Mouse (Mus musculus) midbrain, postnatal 0 days (tissue): ENCODE data around the gene Dlgap1. TPM values are rescaled to one million over a fixed set of nuclear protein-coding genes. Genes with fewer than 3 reads are reported as not detected.

Experiments used
- ATAC-seq: fragments of 200-750 bp; cut with Nextera tagmentation; 2 replicates; pipeline ENCODE4 v1.8.0; 2017; ENCODE audit warnings: moderate number of reproducible peaks, mild to moderate bottlenecking, moderate TSS enrichment, moderate library complexity; ENCODE audit not compliant: low FRiP score
- DNase-seq: peaks from one replicate; pipeline ENCODE4 v3.0.0-alpha.2; 2015; ENCODE audit warnings: low spot score
- H3K27ac ChIP-seq: fragments of 300-500 bp; sonication (generic); 2 replicates; pipeline ENCODE4 v1.5.1; 2014; ENCODE audit warnings: low read depth, mild to moderate bottlenecking, low read length, mixed read lengths
- H3K27me3 ChIP-seq: fragments of 300-500 bp; sonication (generic); 2 replicates; pipeline ENCODE4 v1.6.1; 2014; ENCODE audit warnings: low read length, control low read depth, mixed read lengths; ENCODE audit not compliant: insufficient read depth
- H3K36me3 ChIP-seq: fragments of 300-500 bp; sonication (generic); 2 replicates; pipeline ENCODE4 v1.6.1; 2014; ENCODE audit warnings: low read length, control low read depth, mixed read lengths; ENCODE audit not compliant: insufficient read depth
- H3K4me1 ChIP-seq: fragments of 300-500 bp; sonication (generic); 2 replicates; pipeline ENCODE4 v1.6.1; 2014; ENCODE audit warnings: mild to moderate bottlenecking, control low read depth, antibody characterized with exemption, low read length, mixed read lengths; ENCODE audit not compliant: insufficient read depth
- H3K4me2 ChIP-seq: fragments of 300-500 bp; sonication (generic); 2 replicates; pipeline ENCODE4 v1.6.1; 2014; ENCODE audit warnings: low read depth, mild to moderate bottlenecking, low read length, mixed read lengths; ENCODE audit not compliant: poor library complexity, severe bottlenecking
- H3K4me3 ChIP-seq: fragments of 300-500 bp; sonication (generic); 2 replicates; pipeline ENCODE4 v1.5.1; 2014; ENCODE audit warnings: low read depth, mild to moderate bottlenecking, low read length, moderate library complexity
- H3K9ac ChIP-seq: fragments of 300-500 bp; sonication (generic); replicated peaks from 2 replicates; pipeline ENCODE4 v1.6.1; 2014; ENCODE audit warnings: mild to moderate bottlenecking, low read length, moderate library complexity, mixed read lengths; ENCODE audit not compliant: poor library complexity, severe bottlenecking
- H3K9me3 ChIP-seq: fragments of 300-500 bp; sonication (generic); 2 replicates; pipeline ENCODE4 v1.6.1; 2016; ENCODE audit warnings: low read length, control low read depth
- CTCF ChIP-seq: IDR thresholded peaks from 2 replicates; pipeline ENCODE4 v1.5.1; 2016; ENCODE audit warnings: antibody characterized with exemption, mild to moderate bottlenecking
- WGBS: fragments of 180-500 bp; shearing (Covaris S2); extraction: QIAGEN DNeasy Blood & Tissue Kit; methylation state at CpG from one replicate; pipeline ENCODE4 v1.1.7; 2014; 5-methylcytosine and 5-hydroxymethylcytosine counted together
- polyA plus RNA-seq: library from polyadenylated mRNA; unstranded; fragments of >200 nt; fragmentation: Nextera tagmentation; extraction: Ambion mirVana; gene quantifications from 2 replicates; pipeline ENCODE4 v1.2.1, GENCODE M21; 2015
- total RNA-seq: library from RNA; depleted of rRNA; stranded (reverse); fragments of >200 nt; gene quantifications from 2 replicates; pipeline ENCODE4 v1.2.3, GENCODE M21; 2014

Gene Dlgap1
- total and polyA plus RNA-seq, 2 experiments from 2014 or later: 34.9 to 84.8 TPM

GRCm38 (mm10) chr17:70828180-70828528 lies 859.3 kb downstream of the Dlgap1 start:
- 59% methylated on average over 4 of the region's 4 CpGs for WGBS
- DNase-seq (no peak), ATAC-seq (no peak)
- no peaks in the 10 kb centered on the region for H3K4me1 ChIP-seq
- no peaks in the 10 kb centered on the region for H3K36me3 ChIP-seq
- H3K27me3 ChIP-seq: no peaks in the 10 kb centered on the region
- H3K9me3 ChIP-seq: no peaks in the 10 kb centered on the region
- no peak overlapping the region for H3K27ac ChIP-seq
- TF ChIP-seq CTCF: no peak
- H3K4me3 ChIP-seq: no peak overlapping the region
- H3K4me2 ChIP-seq: no peak overlapping the region
- H3K9ac ChIP-seq: no peak overlapping the region

GRCm38 (mm10) chr17:70828569-70828968 lies 859.7 kb downstream of the Dlgap1 start:
- Histone ChIP-seq H3K9ac (no peak overlapping the region), H3K36me3 (no peaks in the 10 kb centered on the region), H3K27ac (no peak overlapping the region), H3K9me3 (no peaks in the 10 kb centered on the region), H3K4me3 (no peak overlapping the region), H3K27me3 (no peaks in the 10 kb centered on the region), H3K4me2 (no peak overlapping the region), H3K4me1 (no peaks in the 10 kb centered on the region)
- 90% methylated on average over 2 of the region's 2 CpGs for WGBS
- DNase-seq: no peak
- TF ChIP-seq CTCF: no peak
- no peak for ATAC-seq

DNA sequence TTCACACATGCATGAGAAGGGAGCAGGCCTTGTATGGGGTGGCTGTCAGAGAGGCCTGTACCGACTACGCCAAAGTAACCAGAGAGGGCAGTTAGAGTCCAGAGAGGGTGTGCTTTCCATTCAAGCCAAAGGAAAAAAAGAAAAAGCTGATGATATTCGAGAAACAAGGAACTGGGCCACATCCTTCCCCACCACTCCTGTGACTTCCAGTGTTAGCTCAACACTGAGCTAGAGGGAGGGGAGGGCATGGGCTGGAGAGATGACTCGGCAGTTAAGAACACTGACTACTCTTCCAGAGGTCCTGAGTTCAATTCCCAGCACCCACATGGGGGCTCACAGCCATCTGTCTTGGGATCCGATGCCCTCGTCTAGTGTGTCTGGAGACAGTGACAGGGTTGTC lies 860.3 kb downstream of the Dlgap1 start:
- no peaks in the 10 kb centered on the region for H3K36me3 ChIP-seq
- no peak overlapping the region for H3K27ac ChIP-seq
- no peaks in the 10 kb centered on the region for H3K27me3 ChIP-seq
- no peak for DNase-seq
- WGBS: 87% methylated on average over 6 of the region's 6 CpGs
- H3K9ac ChIP-seq: no peak overlapping the region
- no peak overlapping the region for H3K4me2 ChIP-seq
- no peak for ATAC-seq
- peaks cover under 1% of the 10 kb centered on the region; the same call in 1 of the 2 replicates for H3K4me1 ChIP-seq
- no peaks in the 10 kb centered on the region for H3K9me3 ChIP-seq
- H3K4me3 ChIP-seq: no peak overlapping the region
- TF ChIP-seq CTCF: no peak

GRCm38 (mm10) chr17:70829943-70830715 lies 861.3 kb downstream of the Dlgap1 start:
- H3K36me3 ChIP-seq: no peaks in the 10 kb centered on the region

DNA sequence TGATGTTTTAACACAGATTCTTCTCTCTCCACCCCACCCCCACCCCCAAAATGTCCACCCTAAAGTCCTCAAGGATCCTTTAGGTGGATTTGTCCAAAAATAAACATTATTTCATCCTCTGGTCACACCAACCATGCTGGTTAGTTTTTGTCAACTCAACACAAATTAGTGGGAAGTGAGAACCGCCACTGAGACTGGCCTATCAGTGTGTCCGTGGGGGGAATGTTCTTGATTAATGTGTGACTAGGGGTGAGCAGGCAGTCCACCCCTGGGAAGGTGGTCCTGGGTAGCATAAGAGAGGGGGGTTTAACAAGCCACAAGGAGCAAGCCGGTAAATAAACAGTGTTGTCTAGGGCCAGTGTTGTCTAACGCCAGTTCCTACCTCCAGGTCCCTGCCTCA lies 862.7 kb downstream of the Dlgap1 start:
- Histone ChIP-seq H3K4me1 (peaks cover 3% of the 10 kb centered on the region; the same call in 1 of the 2 replicates), H3K4me3 (no peak overlapping the region), H3K9me3 (no peaks in the 10 kb centered on the region), H3K9ac (no peak overlapping the region), H3K36me3 (no peaks in the 10 kb centered on the region), H3K27ac (no peak overlapping the region), H3K27me3 (0 out of 2 replicates have a peak, but pooled peaks cover 5% of the 10 kb centered on the region), H3K4me2 (no peak overlapping the region)
- WGBS: 97% methylated on average over 4 of the region's 4 CpGs
- ATAC-seq (no peak), DNase-seq (no peak)
- TF ChIP-seq CTCF: no peak

More at GRCm38 (mm10) chr17:70829943-70830715, 861.3 kb downstream of the Dlgap1 start:
- 68% methylated on average over 23 of the region's 23 CpGs for WGBS
- no peak for DNase-seq
- H3K27me3 ChIP-seq: no peaks in the 10 kb centered on the region
- peaks cover 3% of the 10 kb centered on the region; the same call in 1 of the 2 replicates for H3K4me1 ChIP-seq
- H3K27ac ChIP-seq: no peak overlapping the region
- ATAC-seq: no peak
- H3K4me2 ChIP-seq: no peak overlapping the region
- no peak for TF ChIP-seq CTCF
- H3K4me3 ChIP-seq: no peak overlapping the region
- no peak overlapping the region for H3K9ac ChIP-seq
- no peaks in the 10 kb centered on the region for H3K9me3 ChIP-seq

DNA sequence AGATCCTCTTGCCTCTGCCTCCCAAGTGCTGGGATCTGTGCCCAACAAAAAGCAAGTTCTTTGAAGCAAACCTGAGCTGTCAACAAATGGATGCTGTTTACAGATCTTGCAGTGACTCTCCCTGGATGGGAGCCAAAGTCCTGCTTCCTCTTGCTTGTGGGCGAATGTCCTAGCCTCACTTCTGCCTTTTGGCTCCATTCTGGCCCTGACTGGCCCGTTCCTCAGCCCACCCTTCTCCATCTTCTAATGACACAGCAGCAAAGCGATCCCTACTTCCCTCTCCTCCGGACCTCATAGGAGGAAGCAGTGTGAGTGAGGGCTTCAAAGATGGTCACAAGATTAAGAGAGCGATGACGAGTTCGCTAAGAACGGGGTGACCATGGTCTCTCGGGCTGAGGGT lies 863.7 kb downstream of the Dlgap1 start:
- WGBS: 90% methylated on average over 9 of the region's 9 CpGs
- ATAC-seq (no peak), DNase-seq (no peak)
- H3K4me3 ChIP-seq: no peak overlapping the region
- no peak for TF ChIP-seq CTCF
- H3K36me3 ChIP-seq: no peaks in the 10 kb centered on the region
- no peak overlapping the region for H3K27ac ChIP-seq
- H3K9me3 ChIP-seq: no peaks in the 10 kb centered on the region
- 0 out of 2 replicates have a peak, but pooled peaks cover 7% of the 10 kb centered on the region for H3K27me3 ChIP-seq
- H3K4me1 ChIP-seq: peaks cover 3% of the 10 kb centered on the region; the same call in 1 of the 2 replicates
- H3K4me2 ChIP-seq: no peak overlapping the region
- H3K9ac ChIP-seq: no peak overlapping the region
